Mouse (Mus musculus): ENCODE data around the gene Dgki. TPM values are rescaled to one million over a fixed set of nuclear protein-coding genes. Genes with fewer than 3 reads are reported as not detected.
"Not testable (repeated sequence)": the region's sequence is repeated elsewhere in the genome, so short reads cannot be mapped to it uniquely, and the experiment has no call there.

Dgki gene
- polyA plus RNA-seq, 1 experiment, result 0.20 TPM

DNA sequence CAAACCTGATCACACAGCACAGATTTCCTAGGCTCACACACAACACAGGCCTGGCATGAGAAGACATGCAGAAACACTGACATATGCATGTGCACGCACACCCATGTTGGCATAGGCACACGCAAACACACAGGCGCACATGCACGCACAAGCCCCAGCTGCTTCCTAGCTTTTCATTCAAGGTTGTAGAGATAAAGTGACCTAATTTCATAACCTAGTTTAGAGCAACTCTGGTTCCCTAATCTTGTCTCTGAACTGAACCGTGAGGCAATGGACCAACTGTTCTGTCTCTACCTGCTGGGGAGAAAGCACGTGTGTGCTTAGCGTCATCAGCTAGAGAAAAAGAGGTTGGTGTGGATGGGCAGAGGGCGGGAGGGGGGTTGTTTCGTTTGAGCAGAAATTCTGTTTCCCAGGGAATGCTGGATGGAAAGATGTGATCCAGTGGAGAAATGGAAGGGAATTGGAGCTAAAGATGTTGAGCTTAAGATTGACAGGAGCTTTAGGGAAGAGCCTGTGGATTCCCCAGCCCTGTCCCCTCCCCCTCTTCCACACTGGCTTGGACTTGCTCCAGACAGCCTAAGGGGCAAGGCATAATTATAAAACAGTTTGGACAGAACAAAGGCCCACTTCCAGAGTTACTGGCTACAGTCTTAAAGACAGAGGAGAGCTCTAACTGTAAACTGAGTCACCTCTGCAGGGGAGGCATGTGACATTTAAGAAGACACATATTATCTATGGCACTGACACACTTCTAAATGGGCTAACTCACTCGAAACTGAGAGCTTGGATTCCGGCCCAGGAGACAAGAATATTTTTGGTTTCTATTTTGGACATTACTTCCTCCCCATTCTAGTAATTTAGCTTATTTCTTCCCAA is 156.8 kb downstream of the Dgki start:
- no peaks in the 10 kb centered on the region for H3K4me1 ChIP-seq (ENCODE audit: control insufficient read depth, insufficient read depth, insufficient read length, low read length)
- no peaks in the 10 kb centered on the region for H3K36me3 ChIP-seq (ENCODE audit: control insufficient read depth, insufficient read depth, low read length)
- H3K27me3 ChIP-seq (ENCODE audit: control insufficient read depth, insufficient read depth, low read length), result no peaks in the 10 kb centered on the region
- no peak overlapping the region for H3K4me3 ChIP-seq (ENCODE audit: low read depth, low read length)
- 73% methylated on average over 11 of the region's 11 CpGs for WGBS
- TF ChIP-seq POLR2A (IDR thresholded peaks at IDR 0.05; ENCODE audit: low read depth, low read length) (no peak), CTCF (IDR thresholded peaks at IDR 0.05; ENCODE audit: extremely low read depth, insufficient read length, insufficient replicate concordance, low read depth, low read length) (no peak)
- no peak overlapping the region for H3K27ac ChIP-seq (ENCODE audit: insufficient read depth, low read depth, low read length)

- Histone ChIP-seq H3K4me3 (ENCODE audit: low read depth, low read length) (no peak overlapping the region), H3K4me1 (ENCODE audit: control insufficient read depth, insufficient read depth, insufficient read length, low read length) (no peaks in the 10 kb centered on the region), H3K27me3 (ENCODE audit: control insufficient read depth, insufficient read depth, low read length) (no peaks in the 10 kb centered on the region), H3K36me3 (ENCODE audit: control insufficient read depth, insufficient read depth, low read length) (no peaks in the 10 kb centered on the region), H3K27ac (ENCODE audit: insufficient read depth, low read depth, low read length) (no peak overlapping the region)
- no peak for TF ChIP-seq POLR2A (IDR thresholded peaks at IDR 0.05; ENCODE audit: low read depth, low read length)
- TF ChIP-seq CTCF (IDR thresholded peaks at IDR 0.05; ENCODE audit: extremely low read depth, insufficient read length, insufficient replicate concordance, low read depth, low read length), result no peak
Measured at GRCm38 (mm10) chr6:37138816-37139215, 161.2 kb downstream of the Dgki start.

- Histone ChIP-seq H3K36me3 (ENCODE audit: control insufficient read depth, insufficient read depth, low read length) (no peaks in the 10 kb centered on the region), H3K27me3 (ENCODE audit: control insufficient read depth, insufficient read depth, low read length) (no peaks in the 10 kb centered on the region), H3K4me3 (ENCODE audit: low read depth, low read length) (no peak overlapping the region), H3K27ac (ENCODE audit: insufficient read depth, low read depth, low read length) (no peak overlapping the region), H3K4me1 (ENCODE audit: control insufficient read depth, insufficient read depth, insufficient read length, low read length) (no peaks in the 10 kb centered on the region)
- 83% methylated on average over 4 of the region's 4 CpGs for WGBS
- TF ChIP-seq CTCF (IDR thresholded peaks at IDR 0.05; ENCODE audit: extremely low read depth, insufficient read length, insufficient replicate concordance, low read depth, low read length), result no peak
- TF ChIP-seq POLR2A (IDR thresholded peaks at IDR 0.05; ENCODE audit: low read depth, low read length), result no peak
Measured at GRCm38 (mm10) chr6:37131257-37131656, 168.7 kb downstream of the Dgki start.

DNA sequence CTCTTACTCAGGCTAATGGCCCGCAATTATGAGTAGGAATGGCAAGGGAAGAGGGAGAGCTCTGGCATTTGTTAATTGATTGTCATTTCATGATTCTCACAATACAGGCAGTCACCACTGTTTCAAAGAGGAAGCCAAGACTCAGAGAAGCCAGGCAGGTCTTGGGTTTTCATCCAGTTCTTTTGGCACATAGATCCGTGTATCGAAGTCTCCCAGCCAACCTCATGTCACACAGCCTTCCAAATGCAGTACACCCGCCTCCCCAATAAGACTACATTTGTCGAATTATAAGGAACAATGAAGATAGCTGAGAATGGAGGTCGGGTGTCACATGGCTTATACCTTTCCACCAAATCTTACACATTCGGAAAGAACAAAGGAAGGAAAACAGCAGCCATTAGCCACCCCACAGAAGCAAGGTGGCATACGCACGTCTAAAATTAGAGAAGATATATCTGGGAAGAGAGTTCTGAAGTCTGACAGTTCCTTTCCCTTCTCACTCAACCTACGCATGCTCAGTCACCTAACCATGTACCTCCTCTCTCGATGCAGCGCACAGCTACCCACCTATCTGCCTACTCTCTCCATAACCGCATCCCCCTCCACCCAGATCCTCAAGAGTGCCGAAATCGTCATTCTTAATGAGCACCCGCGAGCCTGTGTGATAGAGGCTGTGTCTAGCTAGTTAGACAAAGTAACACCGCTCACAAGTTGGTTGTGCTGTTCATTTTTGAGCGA is 179.4 kb downstream of the Dgki start:
- Histone ChIP-seq H3K36me3 (ENCODE audit: control insufficient read depth, insufficient read depth, low read length) (no peaks in the 10 kb centered on the region), H3K4me1 (ENCODE audit: control insufficient read depth, insufficient read depth, insufficient read length, low read length) (no peaks in the 10 kb centered on the region), H3K27me3 (ENCODE audit: control insufficient read depth, insufficient read depth, low read length) (no peaks in the 10 kb centered on the region), H3K27ac (ENCODE audit: insufficient read depth, low read depth, low read length) (no peak overlapping the region), H3K4me3 (ENCODE audit: low read depth, low read length) (no peak overlapping the region)
- TF ChIP-seq CTCF (IDR thresholded peaks at IDR 0.05; ENCODE audit: extremely low read depth, insufficient read length, insufficient replicate concordance, low read depth, low read length) (no peak), POLR2A (IDR thresholded peaks at IDR 0.05; ENCODE audit: low read depth, low read length) (no peak)
- WGBS, result 84% methylated on average over 19 of the region's 19 CpGs

DNA sequence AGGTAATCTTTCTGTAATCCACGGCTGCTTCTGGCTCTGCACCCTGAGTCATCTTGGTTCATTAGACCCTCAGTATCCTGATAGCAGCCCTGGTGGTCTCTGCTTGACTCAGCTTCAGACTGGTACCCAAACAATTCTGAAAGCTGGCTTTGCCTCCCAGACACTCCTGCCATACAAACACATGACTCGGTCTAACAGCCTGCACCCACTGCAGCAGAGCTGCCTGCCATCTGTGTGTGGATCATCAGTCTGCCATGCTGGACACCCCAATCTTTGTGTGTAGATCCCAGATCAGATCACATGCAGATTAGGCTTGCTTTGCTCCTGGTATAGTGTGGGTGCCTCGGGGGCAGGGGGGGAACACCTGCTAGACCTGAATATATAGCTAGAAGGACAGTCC is 180.8 kb downstream of the Dgki start:
- Histone ChIP-seq H3K27ac (ENCODE audit: insufficient read depth, low read depth, low read length) (no peak overlapping the region), H3K4me3 (ENCODE audit: low read depth, low read length) (no peak overlapping the region), H3K4me1 (ENCODE audit: control insufficient read depth, insufficient read depth, insufficient read length, low read length) (no peaks in the 10 kb centered on the region), H3K27me3 (ENCODE audit: control insufficient read depth, insufficient read depth, low read length) (no peaks in the 10 kb centered on the region), H3K36me3 (ENCODE audit: control insufficient read depth, insufficient read depth, low read length) (no peaks in the 10 kb centered on the region)
- TF ChIP-seq CTCF (IDR thresholded peaks at IDR 0.05; ENCODE audit: extremely low read depth, insufficient read length, insufficient replicate concordance, low read depth, low read length) (no peak), POLR2A (IDR thresholded peaks at IDR 0.05; ENCODE audit: low read depth, low read length) (no peak)
- WGBS, result 73% methylated on average over 3 of the region's 3 CpGs

GRCm38 (mm10) chr6:37113048-37113447 is 186.9 kb downstream of the Dgki start:
- H3K36me3 ChIP-seq (ENCODE audit: control insufficient read depth, insufficient read depth, low read length), result no peaks in the 10 kb centered on the region

DNA sequence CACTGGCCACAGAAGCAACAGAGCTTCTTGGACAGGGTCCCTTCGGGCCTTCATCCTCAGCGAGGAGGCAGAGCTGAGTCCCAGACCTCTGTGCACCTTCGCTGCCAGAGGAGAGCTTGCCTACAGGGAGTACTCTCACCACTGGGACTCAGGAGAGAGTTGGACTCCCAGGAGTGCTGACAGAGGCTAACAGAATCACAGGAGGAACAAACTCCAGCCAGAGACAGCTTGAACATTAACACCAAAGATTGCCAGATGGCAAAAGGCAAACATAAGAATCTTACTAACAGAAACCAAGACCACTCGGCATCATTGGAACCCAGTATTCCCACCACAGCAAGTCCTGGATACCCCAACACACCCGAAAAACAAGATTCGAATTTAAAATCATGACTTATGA is 193.7 kb downstream of the Dgki start:
- H3K4me1 ChIP-seq (ENCODE audit: control insufficient read depth, insufficient read depth, insufficient read length, low read length); H3K27me3 ChIP-seq (ENCODE audit: control insufficient read depth, insufficient read depth, low read length); H3K27ac ChIP-seq (ENCODE audit: insufficient read depth, low read depth, low read length); H3K4me3 ChIP-seq (ENCODE audit: low read depth, low read length); H3K36me3 ChIP-seq (ENCODE audit: control insufficient read depth, insufficient read depth, low read length): not testable (repeated sequence)
- 85% methylated on average over 6 of the region's 6 CpGs for WGBS

More at GRCm38 (mm10) chr6:37113048-37113447, 186.9 kb downstream of the Dgki start:
- no peak overlapping the region for H3K4me3 ChIP-seq (ENCODE audit: low read depth, low read length)
- H3K4me1 ChIP-seq (ENCODE audit: control insufficient read depth, insufficient read depth, insufficient read length, low read length), result no peaks in the 10 kb centered on the region
- TF ChIP-seq CTCF (IDR thresholded peaks at IDR 0.05; ENCODE audit: extremely low read depth, insufficient read length, insufficient replicate concordance, low read depth, low read length) (no peak), POLR2A (IDR thresholded peaks at IDR 0.05; ENCODE audit: low read depth, low read length) (no peak)
- no peaks in the 10 kb centered on the region for H3K27me3 ChIP-seq (ENCODE audit: control insufficient read depth, insufficient read depth, low read length)
- WGBS, result 89% methylated on average over 4 of the region's 4 CpGs
- H3K27ac ChIP-seq (ENCODE audit: insufficient read depth, low read depth, low read length), result no peak overlapping the region
